Mouse (Mus musculus): Measurements from ENCODE around the gene Ophn1. TPM values are rescaled to one million over a fixed set of nuclear protein-coding genes. Genes with fewer than 3 reads are reported as not detected.

Ophn1 gene
- polyA plus RNA-seq, 1 experiment from 2014 or later, result 6.7 TPM

- TF ChIP-seq CTCF (IDR thresholded peaks at IDR 0.05; ENCODE audit: low read depth) (no peak), EP300 (optimal IDR thresholded peaks at IDR 0.05) (no peak)
- Histone ChIP-seq H3K9me3 (ENCODE audit: control insufficient read depth, low read length) (no peaks in the 10 kb centered on the region), H3K27ac (replicated peaks) (no peak overlapping the region), H3K4me2 (replicated peaks; ENCODE audit: low read depth) (no peak overlapping the region), H3K36me3 (ENCODE audit: control insufficient read depth, insufficient read depth, low read length) (no peaks in the 10 kb centered on the region), H3K9ac (ENCODE audit: low read length) (no peak overlapping the region), H3K4me1 (replicated peaks; ENCODE audit: control insufficient read depth, insufficient read depth) (no peaks in the 10 kb centered on the region), H3K27me3 (ENCODE audit: control insufficient read depth, insufficient read depth, low read length) (no peaks in the 10 kb centered on the region), H3K4me3 (ENCODE audit: low read depth, low read length) (no peak overlapping the region)
- WGBS, result 73% methylated on average over 5 of the region's 5 CpGs
- ATAC-seq (ENCODE audit: low FRiP score, low TSS enrichment) (no peak), DNase-seq (ENCODE audit: low spot score) (no peak)
Observed at GRCm38 (mm10) chrX:98869165-98869564, 21.7 kb downstream of the Ophn1 start.

DNA sequence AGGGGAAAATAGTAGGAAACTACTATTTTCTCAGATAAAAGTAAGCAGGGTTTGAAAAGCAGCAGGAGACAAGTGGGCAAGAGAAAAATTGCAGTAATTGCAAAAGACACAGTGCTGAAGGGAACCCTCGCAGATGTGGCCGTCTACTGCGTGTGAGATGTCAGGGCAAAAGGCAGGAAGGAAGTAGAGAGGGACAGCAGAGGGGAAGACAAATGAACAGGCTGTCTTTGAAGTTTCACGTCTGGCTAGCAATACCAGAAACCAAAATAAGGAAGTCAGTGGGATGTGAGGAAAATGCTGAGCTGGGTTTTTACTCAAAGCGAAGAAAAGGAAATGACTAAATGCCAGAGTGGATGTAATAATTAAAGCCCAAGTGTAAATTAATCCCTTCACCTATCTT, 30.7 kb downstream of the Ophn1 start:
- Histone ChIP-seq H3K36me3 (ENCODE audit: control insufficient read depth, insufficient read depth, low read length) (no peaks in the 10 kb centered on the region), H3K9ac (ENCODE audit: low read length) (no peak overlapping the region), H3K4me1 (replicated peaks; ENCODE audit: control insufficient read depth, insufficient read depth) (no peaks in the 10 kb centered on the region), H3K4me2 (replicated peaks; ENCODE audit: low read depth) (no peak overlapping the region), H3K27ac (replicated peaks) (no peak overlapping the region), H3K9me3 (ENCODE audit: control insufficient read depth, low read length) (no peaks in the 10 kb centered on the region), H3K4me3 (ENCODE audit: low read depth, low read length) (no peak overlapping the region), H3K27me3 (ENCODE audit: control insufficient read depth, insufficient read depth, low read length) (no peaks in the 10 kb centered on the region)
- 58% methylated on average over 5 of the region's 5 CpGs for WGBS
- TF ChIP-seq EP300 (optimal IDR thresholded peaks at IDR 0.05) (no peak), CTCF (IDR thresholded peaks at IDR 0.05; ENCODE audit: low read depth) (no peak)
- ATAC-seq (ENCODE audit: low FRiP score, low TSS enrichment) (no peak), DNase-seq (ENCODE audit: low spot score) (no peak)

- H3K36me3 ChIP-seq (ENCODE audit: control insufficient read depth, insufficient read depth, low read length), result no peaks in the 10 kb centered on the region
- no peak for ATAC-seq (ENCODE audit: low FRiP score, low TSS enrichment)
- no peak overlapping the region for H3K9ac ChIP-seq (ENCODE audit: low read length)
- no peaks in the 10 kb centered on the region for H3K9me3 ChIP-seq (ENCODE audit: control insufficient read depth, low read length)
- DNase-seq (ENCODE audit: low spot score), result no peak
- no peaks in the 10 kb centered on the region for H3K27me3 ChIP-seq (ENCODE audit: control insufficient read depth, insufficient read depth, low read length)
- H3K4me3 ChIP-seq (ENCODE audit: low read depth, low read length), result no peak overlapping the region
- WGBS, result 69% methylated on average over 2 of the region's 2 CpGs
- H3K4me2 ChIP-seq (replicated peaks; ENCODE audit: low read depth), result no peak overlapping the region
- H3K4me1 ChIP-seq (replicated peaks; ENCODE audit: control insufficient read depth, insufficient read depth), result no peaks in the 10 kb centered on the region
- TF ChIP-seq CTCF (IDR thresholded peaks at IDR 0.05; ENCODE audit: low read depth), result no peak
- TF ChIP-seq EP300 (optimal IDR thresholded peaks at IDR 0.05), result no peak
- no peak overlapping the region for H3K27ac ChIP-seq (replicated peaks)
Observed at GRCm38 (mm10) chrX:98856046-98856445, 34.8 kb downstream of the Ophn1 start.

DNA sequence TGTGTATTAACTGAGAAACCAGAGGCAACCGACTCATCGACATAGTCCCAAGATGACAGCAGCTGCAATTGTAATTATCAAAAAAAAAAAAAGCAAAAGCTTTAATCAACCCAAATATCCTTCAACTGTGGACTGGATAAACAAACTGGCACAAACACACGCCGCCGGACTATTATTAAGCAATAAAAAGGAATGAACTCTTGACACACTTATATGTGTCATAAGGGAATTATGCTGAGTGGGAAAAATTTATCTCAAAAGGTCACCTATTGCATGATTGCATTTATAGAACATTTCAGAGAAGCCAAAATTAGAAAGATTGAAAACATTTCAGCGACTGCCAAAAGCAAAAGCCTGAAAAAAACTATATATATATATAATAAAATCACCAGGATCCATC, 40.0 kb downstream of the Ophn1 start:
- Histone ChIP-seq H3K9me3 (ENCODE audit: control insufficient read depth, low read length) (no peaks in the 10 kb centered on the region), H3K4me1 (replicated peaks; ENCODE audit: control insufficient read depth, insufficient read depth) (no peaks in the 10 kb centered on the region), H3K27me3 (ENCODE audit: control insufficient read depth, insufficient read depth, low read length) (no peaks in the 10 kb centered on the region), H3K4me2 (replicated peaks; ENCODE audit: low read depth) (no peak overlapping the region), H3K36me3 (ENCODE audit: control insufficient read depth, insufficient read depth, low read length) (no peaks in the 10 kb centered on the region), H3K9ac (ENCODE audit: low read length) (no peak overlapping the region), H3K27ac (replicated peaks) (no peak overlapping the region), H3K4me3 (ENCODE audit: low read depth, low read length) (no peak overlapping the region)
- WGBS, result 69% methylated on average over 6 of the region's 6 CpGs
- DNase-seq (ENCODE audit: low spot score) (no peak), ATAC-seq (ENCODE audit: low FRiP score, low TSS enrichment) (no peak)
- TF ChIP-seq CTCF (IDR thresholded peaks at IDR 0.05; ENCODE audit: low read depth), result no peak
- no peak for TF ChIP-seq EP300 (optimal IDR thresholded peaks at IDR 0.05)

GRCm38 (mm10) chrX:98841606-98842005, 49.2 kb downstream of the Ophn1 start:
- Histone ChIP-seq H3K4me3 (ENCODE audit: low read depth, low read length) (no peak overlapping the region), H3K27me3 (ENCODE audit: control insufficient read depth, insufficient read depth, low read length) (no peaks in the 10 kb centered on the region), H3K36me3 (ENCODE audit: control insufficient read depth, insufficient read depth, low read length) (no peaks in the 10 kb centered on the region), H3K9me3 (ENCODE audit: control insufficient read depth, low read length) (no peaks in the 10 kb centered on the region), H3K4me1 (replicated peaks; ENCODE audit: control insufficient read depth, insufficient read depth) (no peaks in the 10 kb centered on the region), H3K4me2 (replicated peaks; ENCODE audit: low read depth) (no peak overlapping the region), H3K9ac (ENCODE audit: low read length) (no peak overlapping the region), H3K27ac (replicated peaks) (no peak overlapping the region)
- ATAC-seq (ENCODE audit: low FRiP score, low TSS enrichment), result no peak
- WGBS, result 45% methylated on average over 2 of the region's 2 CpGs
- TF ChIP-seq CTCF (IDR thresholded peaks at IDR 0.05; ENCODE audit: low read depth) (no peak), EP300 (optimal IDR thresholded peaks at IDR 0.05) (no peak)
- no peak for DNase-seq (ENCODE audit: low spot score)

- no peaks in the 10 kb centered on the region for H3K4me1 ChIP-seq (replicated peaks; ENCODE audit: control insufficient read depth, insufficient read depth)
- H3K27ac ChIP-seq (replicated peaks), result no peak overlapping the region
- DNase-seq (ENCODE audit: low spot score), result no peak
- 0 out of 2 replicates have a peak, but pooled peaks have one; percentile 64 for ATAC-seq (ENCODE audit: low FRiP score, low TSS enrichment)
- TF ChIP-seq CTCF (IDR thresholded peaks at IDR 0.05; ENCODE audit: low read depth) (no peak), EP300 (optimal IDR thresholded peaks at IDR 0.05) (no peak)
- no peaks in the 10 kb centered on the region for H3K27me3 ChIP-seq (ENCODE audit: control insufficient read depth, insufficient read depth, low read length)
- no peak overlapping the region for H3K4me3 ChIP-seq (ENCODE audit: low read depth, low read length)
- H3K4me2 ChIP-seq (replicated peaks; ENCODE audit: low read depth), result no peak overlapping the region
- no peaks in the 10 kb centered on the region for H3K36me3 ChIP-seq (ENCODE audit: control insufficient read depth, insufficient read depth, low read length)
- H3K9me3 ChIP-seq (ENCODE audit: control insufficient read depth, low read length), result no peaks in the 10 kb centered on the region
- WGBS, result 56% methylated on average over 1 of the region's 1 CpGs
- H3K9ac ChIP-seq (ENCODE audit: low read length), result no peak overlapping the region
Observed at GRCm38 (mm10) chrX:98835989-98836388, 54.8 kb downstream of the Ophn1 start.
